35 mouse cellular contexts compared by ENCODE assay signal in genomic region chr3:57948720-57949119, GRCm38 (mm10).
"Had no signal": no experiment of that assay in that cellular context is flagged by ENCODE, and none has a peak within 500 bp of the region (broad histone marks: within the 10 kb centered on the region; RNA-seq: fewer than 3 reads in every experiment).

No protein-coding gene starts in this region.

- H3K27ac ChIP-seq: heart, embryonic 10.5 days; heart, embryonic 13.5 days; heart, embryonic 15.5 days; hindbrain, embryonic 10.5 days; hindbrain, embryonic 12.5 days; hindbrain, embryonic 13.5 days; hindbrain, embryonic 14.5 days; hindbrain, embryonic 15.5 days; hindbrain, postnatal 0 days; intestine, embryonic 15.5 days; kidney, embryonic 15.5 days; kidney, postnatal 0 days; layer of hippocampus, adult 2 months had no signal

- H3K9me3 ChIP-seq: heart, embryonic 10.5 days; heart, embryonic 12.5 days; heart, embryonic 13.5 days; heart, embryonic 15.5 days; hindbrain, embryonic 12.5 days; hindbrain, embryonic 13.5 days; hindbrain, embryonic 15.5 days; intestine, embryonic 15.5 days; kidney, embryonic 15.5 days had no signal

- DNase-seq: heart, postnatal 10 days; heart, postnatal 14 days; heart, postnatal 36 days; heart, postnatal 4 days; kidney, adult 11 months; kidney, adult 18-20 months; kidney, adult 2 months; kidney, adult 8-10 months; kidney, adult 9 months; kidney, postnatal 10 days; kidney, postnatal 14 days; kidney, postnatal 25 days; kidney, postnatal 36 days; kidney, postnatal 4 days; layer of hippocampus, adult 9-11 months; layer of hippocampus, postnatal 36 days had no signal

- H3K9ac ChIP-seq: heart, embryonic 12.5 days; heart, embryonic 13.5 days; heart, embryonic 15.5 days; hindbrain, embryonic 12.5 days; hindbrain, embryonic 13.5 days; hindbrain, embryonic 14.5 days; hindbrain, embryonic 15.5 days; intestine, embryonic 15.5 days; kidney, embryonic 15.5 days had no signal

- H3K4me3 ChIP-seq: heart, embryonic 10.5 days; heart, embryonic 12.5 days; heart, embryonic 13.5 days; heart, embryonic 15.5 days; hindbrain, embryonic 10.5 days; hindbrain, embryonic 12.5 days; hindbrain, embryonic 13.5 days; hindbrain, embryonic 15.5 days; intestine, embryonic 15.5 days; kidney, embryonic 15.5 days; layer of hippocampus, adult 2 months had no signal

- H3K27me3 ChIP-seq: heart, embryonic 12.5 days; heart, embryonic 13.5 days; heart, embryonic 15.5 days; hindbrain, embryonic 12.5 days; hindbrain, embryonic 13.5 days; hindbrain, embryonic 15.5 days; intestine, embryonic 15.5 days; kidney, embryonic 15.5 days had no signal

- H3K36me3 ChIP-seq: heart, embryonic 10.5 days; heart, embryonic 12.5 days; heart, embryonic 13.5 days; heart, embryonic 15.5 days; hindbrain, embryonic 10.5 days; hindbrain, embryonic 12.5 days; hindbrain, embryonic 13.5 days; hindbrain, embryonic 15.5 days; intestine, embryonic 15.5 days; kidney, embryonic 15.5 days had no signal

- H3K4me2 ChIP-seq: heart, embryonic 11.5 days; heart, embryonic 12.5 days; heart, embryonic 13.5 days; heart, embryonic 15.5 days; hindbrain, embryonic 12.5 days; hindbrain, embryonic 13.5 days; hindbrain, embryonic 14.5 days; hindbrain, embryonic 15.5 days; intestine, embryonic 15.5 days; kidney, embryonic 15.5 days had no signal

- ATAC-seq: hindbrain, embryonic 16.5 days; hindbrain, postnatal 0 days; inflammation-experienced regulatory T-cells, adult 6 months; intestine, embryonic 15.5 days; intestine, embryonic 16.5 days; intestine, postnatal 0 days had no signal

- H3K4me1 ChIP-seq: hindbrain, embryonic 12.5 days; hindbrain, embryonic 15.5 days; intestine, embryonic 15.5 days; kidney, embryonic 15.5 days had no signal
